Mouse (Mus musculus): ENCODE measurements around the gene Cd8b1.
"Not testable (repeated sequence)": the region's sequence is repeated elsewhere in the genome, so short reads cannot be mapped to it uniquely, and the experiment has no call there.

Gene Cd8b1

DNA sequence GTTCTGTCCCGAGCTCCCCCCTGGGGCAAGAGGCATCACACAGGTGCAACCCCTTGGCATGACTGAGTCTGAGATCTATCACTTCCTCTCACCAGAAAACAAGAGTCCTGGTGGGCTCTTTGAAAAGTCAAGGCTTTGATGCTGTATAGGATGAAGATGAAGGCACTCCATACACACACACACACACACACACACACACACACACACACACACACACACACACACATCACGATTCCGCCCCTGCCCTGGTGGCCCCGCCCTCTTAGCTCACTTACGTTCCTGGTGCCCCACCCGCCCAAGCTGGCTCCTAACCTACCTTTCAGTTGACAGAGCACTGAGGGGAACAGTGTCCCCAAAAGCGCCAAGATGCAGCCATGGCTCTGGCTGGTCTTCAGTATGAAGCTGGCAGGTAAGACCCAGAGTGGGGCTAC lies at the start of gene Cd8b1:
Cd8b1 (plus strand) TSS at position 298 of the 431 bp plus-strand sequence.
- DNase-seq (ENCODE audit: low spot score): peak; percentile 84

GRCm38 (mm10) chr6:71273715-71274114 lies 48.9 kb upstream of the Cd8b1 start:
- no peak for DNase-seq (ENCODE audit: low spot score)

DNA sequence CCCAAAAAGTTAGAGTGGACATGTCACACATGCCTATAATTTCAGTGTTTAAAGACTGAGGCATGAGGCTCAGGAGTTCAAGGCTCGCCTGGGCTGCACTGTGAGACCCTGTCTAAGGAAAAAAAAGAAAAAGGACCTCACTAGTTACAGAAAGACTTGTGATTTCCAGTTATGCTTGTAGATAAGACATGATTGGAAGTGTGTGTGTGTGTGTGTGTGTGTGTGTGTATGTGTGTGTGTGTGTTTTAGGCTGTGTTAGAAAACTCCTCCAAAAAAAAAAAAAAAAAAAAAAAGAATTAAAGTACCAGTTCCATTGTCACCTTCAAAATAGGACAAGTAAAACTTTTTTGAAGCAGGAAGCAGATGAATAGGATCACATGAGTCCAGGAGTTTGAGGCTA lies 48.0 kb upstream of the Cd8b1 start:
- DNase-seq (ENCODE audit: low spot score): no peak

DNA sequence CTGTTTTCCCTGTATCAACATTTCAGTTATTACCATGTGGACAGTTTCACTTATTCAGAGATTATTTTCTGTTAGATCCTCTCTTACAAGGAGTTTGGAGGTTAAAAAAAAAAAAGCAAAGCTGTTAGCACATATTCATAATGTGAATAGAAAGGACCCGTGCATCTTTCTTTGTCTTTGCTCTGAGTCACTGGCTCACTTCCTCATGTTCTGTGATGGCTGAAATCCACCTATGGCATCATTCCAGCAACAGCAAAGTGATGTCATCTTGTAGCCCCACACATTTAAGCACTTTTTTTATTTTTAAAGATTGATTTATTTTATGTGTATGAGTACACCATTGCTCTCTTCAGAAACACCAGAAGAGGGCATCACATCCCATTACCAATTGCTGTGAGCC lies 43.2 kb upstream of the Cd8b1 start:
- no peak for DNase-seq (ENCODE audit: low spot score)

DNA sequence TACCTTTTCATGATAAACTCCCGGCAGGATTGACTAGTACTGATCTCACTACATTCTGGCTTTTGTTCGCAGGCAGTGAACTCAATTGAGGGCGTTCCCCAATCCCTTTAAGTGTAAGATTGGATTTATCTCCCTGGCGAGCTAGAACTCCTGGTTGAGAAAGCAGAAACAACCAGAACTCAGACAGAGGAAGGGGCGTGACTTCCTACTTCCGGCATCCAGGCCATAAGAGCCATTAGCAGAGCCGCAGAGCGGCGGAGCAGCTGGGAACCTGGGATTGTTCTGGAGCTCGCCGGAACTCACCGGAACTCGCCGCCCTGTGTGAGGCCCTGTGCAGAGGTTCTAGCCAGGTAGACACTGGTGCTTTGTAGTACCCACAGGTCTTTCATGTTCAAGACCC lies 29.1 kb upstream of the Cd8b1 start:
- DNase-seq (ENCODE audit: low spot score): no peak

DNA sequence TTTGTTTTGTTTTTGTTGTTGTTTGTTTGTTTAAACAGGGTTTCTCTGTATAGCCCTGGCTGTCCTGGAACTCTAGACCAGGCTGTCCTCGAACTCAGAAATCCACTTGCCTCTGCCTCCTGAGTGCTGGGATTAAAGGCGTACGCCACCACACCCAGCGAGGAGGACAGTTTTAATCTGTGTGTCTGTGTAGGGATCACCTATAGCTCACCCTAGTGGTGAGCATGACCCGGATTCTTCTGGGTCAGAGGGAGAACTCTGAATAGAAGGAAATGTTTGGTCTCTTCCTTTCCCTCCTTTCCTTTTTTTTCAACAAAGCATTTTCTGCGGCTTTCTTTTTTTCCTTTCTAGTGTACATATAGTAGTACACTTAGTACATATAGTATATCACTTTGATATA lies 27.3 kb upstream of the Cd8b1 start:
- DNase-seq (ENCODE audit: low spot score): no peak

DNA sequence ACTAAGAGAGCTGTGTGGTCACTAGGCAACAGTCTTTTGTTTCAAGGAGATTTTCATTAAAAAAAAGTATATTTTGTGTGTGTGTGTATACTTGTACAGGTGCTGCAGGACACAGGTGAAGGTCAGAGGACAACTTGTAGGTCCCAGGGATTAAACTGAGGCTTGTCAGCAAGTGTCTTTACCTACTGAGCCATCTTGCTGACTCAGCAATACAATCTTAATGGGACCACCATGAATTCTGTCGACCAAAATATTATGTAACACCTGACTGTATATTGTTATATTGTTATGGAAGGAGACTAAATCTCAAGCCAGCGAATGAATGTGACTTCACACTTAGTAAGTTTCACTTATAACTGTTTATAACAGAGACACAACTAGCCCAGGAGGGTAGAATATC lies 24.5 kb upstream of the Cd8b1 start:
- DNase-seq (ENCODE audit: low spot score): no peak

GRCm38 (mm10) chr6:71298751-71299150 lies 23.8 kb upstream of the Cd8b1 start:
- peak; percentile 50 for DNase-seq (ENCODE audit: low spot score)

DNA sequence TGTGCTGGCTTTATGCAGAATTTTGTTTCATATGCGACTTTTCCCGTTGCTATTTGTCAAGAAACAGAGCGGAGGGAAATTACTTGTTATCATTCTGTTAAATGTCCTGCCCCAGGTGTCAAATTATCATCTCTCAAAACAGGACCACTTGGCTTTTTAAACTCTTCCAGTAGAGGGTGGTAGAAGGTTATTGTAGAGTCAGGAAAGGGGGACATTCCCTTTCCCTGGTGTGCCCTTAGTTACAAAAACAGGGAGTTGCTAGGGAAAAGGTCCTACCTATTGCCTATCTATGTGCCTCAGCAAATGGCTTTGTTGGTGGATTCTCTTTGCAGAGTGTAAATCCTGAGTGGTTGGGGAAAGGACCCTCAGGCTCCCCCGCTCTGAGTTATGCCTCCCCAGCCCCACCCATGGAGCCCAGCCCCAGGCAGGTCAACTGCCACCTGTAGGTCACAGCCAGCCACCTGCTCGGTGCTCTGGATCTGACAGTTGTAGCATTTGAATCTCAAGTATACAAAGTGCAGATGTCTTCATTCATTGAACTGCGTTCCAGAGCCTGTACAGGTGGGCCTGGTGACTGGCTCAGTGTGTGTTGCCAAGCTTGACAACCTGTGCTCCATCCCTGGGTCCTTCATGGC lies 20.4 kb upstream of the Cd8b1 start:
- no peak for DNase-seq (ENCODE audit: low spot score)

GRCm38 (mm10) chr6:71307486-71307885 lies 15.1 kb upstream of the Cd8b1 start:
- DNase-seq (ENCODE audit: low spot score): peak; percentile 70

DNA sequence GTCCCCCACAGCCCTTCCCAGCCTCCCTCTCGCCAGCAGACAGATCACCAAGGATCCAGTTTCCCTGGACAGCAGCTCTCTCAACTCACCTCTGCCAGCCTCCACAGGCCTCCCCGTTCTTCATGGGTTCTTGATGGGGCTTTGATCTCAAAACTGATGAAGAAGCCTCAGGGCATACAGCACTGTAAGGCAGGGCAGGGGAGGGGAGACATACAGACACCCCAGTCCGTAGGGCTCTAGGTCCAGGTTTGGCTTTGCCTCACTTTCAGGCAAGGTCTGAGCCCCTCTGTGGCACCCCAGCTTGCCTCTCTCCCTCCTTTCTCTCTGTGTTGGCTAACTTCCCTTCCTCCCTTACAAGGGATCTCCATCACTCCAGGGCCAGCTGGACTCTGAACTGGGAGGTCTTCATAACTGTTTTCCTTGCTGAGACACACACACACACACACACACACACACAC lies 733 bp upstream of the Cd8b1 start, which contains the start of gene Smyd1:
Smyd1 (minus strand) TSS at position 408 of the 458 bp plus-strand sequence.
- DNase-seq (ENCODE audit: low spot score): no peak

GRCm38 (mm10) chr6:71324816-71325215 lies 2.2 kb downstream of the Cd8b1 start:
- DNase-seq (ENCODE audit: low spot score): no peak

DNA sequence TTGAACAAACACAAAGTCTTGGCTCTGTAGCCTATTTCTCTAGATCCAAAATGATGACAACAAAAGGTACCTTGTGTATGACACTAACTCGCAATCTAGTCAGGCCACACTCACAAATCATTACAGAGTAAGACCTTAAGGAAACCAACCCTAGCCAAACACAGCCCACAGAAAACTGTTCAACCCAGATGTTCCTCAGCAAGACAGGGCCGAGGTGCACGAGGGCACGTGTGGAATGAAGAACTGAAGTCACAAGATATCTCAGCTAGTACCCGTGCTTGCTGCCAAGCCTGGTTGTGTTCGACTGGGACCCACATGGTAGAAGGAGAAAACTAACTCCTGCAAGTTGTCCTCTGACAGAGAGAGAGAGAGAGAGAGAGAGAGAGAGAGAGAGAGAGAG lies 7.3 kb downstream of the Cd8b1 start:
- DNase-seq (ENCODE audit: low spot score): no peak

DNA sequence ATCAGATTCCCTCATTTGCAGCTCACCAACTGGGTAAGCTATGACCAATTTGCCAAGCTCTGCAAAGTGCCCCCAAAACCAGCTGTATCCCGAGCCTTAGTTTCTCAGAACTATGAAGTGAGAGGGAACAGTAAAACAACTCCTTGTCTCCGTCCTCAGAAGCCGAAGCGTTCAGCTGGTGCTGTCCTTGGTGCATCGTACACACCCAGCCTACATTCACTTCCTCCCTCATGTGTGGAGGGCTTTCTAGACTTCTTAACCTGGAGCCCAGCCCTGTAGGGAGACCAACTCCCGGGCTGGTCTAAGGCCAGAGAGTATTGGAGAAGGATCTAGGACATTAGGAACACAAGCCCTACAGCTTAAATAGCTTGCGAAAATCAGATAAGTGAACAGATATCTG lies 7.9 kb downstream of the Cd8b1 start:
- DNase-seq (ENCODE audit: low spot score): no peak

DNA sequence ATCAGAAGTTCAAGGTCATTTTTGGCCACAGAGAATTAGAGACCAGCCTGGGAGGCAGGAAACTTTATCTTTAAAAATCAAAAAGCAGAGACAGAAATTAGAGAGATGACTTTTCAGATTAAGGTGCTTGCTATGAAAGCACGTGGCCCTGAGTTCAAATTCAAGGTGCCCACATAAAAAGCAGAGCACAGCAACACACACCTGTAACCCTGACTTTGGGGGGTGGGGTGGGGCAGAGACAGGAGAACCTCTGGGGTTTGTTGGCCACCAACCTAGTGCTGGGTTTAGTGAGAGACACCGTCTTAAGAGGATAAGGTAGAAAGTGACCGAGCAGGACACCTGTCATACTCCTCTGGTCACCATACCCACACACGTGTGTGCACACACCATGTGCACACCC lies 8.9 kb downstream of the Cd8b1 start:
- DNase-seq (ENCODE audit: low spot score): not testable (repeated sequence)

GRCm38 (mm10) chr6:71332236-71332965 lies 9.8 kb downstream of the Cd8b1 start:
- no peak for DNase-seq (ENCODE audit: low spot score)

GRCm38 (mm10) chr6:71333031-71333430 lies 10.4 kb downstream of the Cd8b1 start:
- no peak for DNase-seq (ENCODE audit: low spot score)

DNA sequence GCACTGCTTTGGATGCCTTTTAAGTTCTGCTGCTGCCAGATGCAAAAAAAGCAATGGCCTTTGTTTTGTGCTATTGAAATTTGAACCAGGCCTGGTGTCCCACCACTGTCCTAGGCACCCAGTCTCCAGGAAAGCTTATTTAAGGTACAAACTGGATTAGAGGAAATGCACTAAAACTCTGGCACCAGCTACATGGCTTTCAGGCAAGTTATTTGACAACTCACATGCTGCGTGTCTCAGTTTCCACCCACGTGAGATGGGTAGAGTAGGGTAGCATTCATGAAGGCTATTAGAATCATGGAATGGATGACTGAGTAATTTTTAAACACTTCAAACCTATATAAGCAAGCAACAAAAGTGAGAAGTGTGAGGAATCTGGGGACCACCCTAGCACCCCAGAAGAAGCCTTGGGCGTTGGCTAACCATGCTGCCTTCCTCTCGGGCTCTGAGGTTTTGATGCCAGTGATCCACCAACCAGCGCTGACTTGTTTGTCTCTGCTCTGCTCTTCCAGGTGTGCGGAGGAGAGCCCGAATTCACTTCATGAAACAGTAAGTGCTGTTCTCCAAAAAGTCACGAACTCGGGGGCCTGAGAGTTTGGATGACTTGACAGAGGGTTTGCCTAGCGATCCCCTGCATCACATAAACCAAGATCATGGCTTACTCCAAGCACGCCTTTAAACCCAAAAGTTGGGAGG lies 11.1 kb downstream of the Cd8b1 start:
- DNase-seq (ENCODE audit: low spot score): no peak

- no peak for DNase-seq (ENCODE audit: low spot score)
Observed at GRCm38 (mm10) chr6:71337666-71338065, 15.1 kb downstream of the Cd8b1 start.

DNA sequence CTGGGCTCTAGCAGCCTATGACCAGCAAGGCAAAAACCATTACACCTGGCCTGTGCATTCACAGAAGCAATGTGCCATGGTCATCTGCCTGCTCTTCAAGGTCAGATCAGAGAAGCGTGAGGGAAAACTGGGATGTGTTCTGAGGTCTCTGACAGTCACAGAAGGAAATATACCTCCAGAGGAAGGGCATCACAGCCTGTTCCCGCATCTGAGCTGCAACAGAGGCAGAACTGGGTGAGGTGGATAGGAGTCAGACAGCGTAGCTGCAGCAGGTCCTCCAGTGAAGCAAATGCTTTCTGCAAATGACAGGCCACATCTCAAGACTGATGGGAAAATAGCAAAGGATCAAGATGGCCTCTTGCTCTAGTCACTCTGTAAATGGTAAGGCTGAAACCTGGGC lies 16.4 kb downstream of the Cd8b1 start:
- DNase-seq (ENCODE audit: low spot score): no peak

- no peak for DNase-seq (ENCODE audit: low spot score)
Observed at GRCm38 (mm10) chr6:71339351-71339750, 16.8 kb downstream of the Cd8b1 start.

DNA sequence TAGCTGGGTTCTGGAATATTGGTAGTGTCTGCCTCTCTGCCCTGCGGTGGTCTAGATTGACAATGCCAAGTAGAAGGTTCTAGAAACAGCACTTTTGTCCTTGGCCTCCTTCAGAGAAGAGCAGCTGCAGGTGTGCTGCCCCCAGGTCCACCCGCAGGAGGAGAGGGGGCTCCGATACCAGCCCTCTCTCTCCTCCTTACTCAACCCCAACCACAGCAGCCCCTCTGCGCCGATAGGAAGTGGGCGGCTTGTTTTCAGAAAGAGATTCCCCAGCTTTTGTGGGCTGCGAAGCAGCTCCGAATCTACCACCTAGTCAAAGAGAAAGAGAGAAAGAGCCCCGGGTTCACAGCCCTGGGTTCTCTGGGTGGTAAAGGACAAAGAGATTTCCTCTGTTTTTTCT lies 18.6 kb downstream of the Cd8b1 start:
- DNase-seq (ENCODE audit: low spot score): peak; percentile 66

DNA sequence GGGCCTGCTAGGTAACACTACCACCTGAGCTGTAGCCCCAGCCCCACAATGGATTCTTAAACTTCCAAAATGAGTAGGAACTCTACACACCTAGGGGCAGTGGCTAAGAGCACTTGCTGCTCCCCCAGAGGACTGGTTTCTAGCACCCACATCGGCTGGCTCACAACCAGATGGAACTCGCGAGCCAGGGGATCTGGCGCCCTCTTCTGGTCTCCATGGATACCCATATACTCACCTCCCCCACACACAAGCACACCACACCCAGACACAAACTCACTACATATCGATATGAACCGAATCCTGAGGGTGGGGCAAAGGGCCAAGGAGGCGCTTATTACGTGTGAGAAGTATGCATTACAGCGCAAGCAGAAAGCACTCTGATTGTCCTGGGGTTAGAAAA lies 25.4 kb downstream of the Cd8b1 start:
- no peak for DNase-seq (ENCODE audit: low spot score)
